Mouse (Mus musculus) heart, embryonic 10.5 days (tissue): ENCODE measurements around the gene Grid2ip. TPM values are rescaled to one million over a fixed set of nuclear protein-coding genes. Genes with fewer than 3 reads are reported as not detected.
"Not testable (repeated sequence)": the region's sequence is repeated elsewhere in the genome, so short reads cannot be mapped to it uniquely, and the experiment has no call there.

Source experiments
- DNase-seq: peaks from one replicate; pipeline ENCODE4 v3.0.0-alpha.2; 2017; ENCODE audit warnings: low spot score
- H3K27ac ChIP-seq: fragments of 300-500 bp; sonication (generic); 2 replicates; pipeline ENCODE4 v1.5.1; 2016; ENCODE audit warnings: mild to moderate bottlenecking
- H3K27me3 ChIP-seq: fragments of 300-500 bp; sonication (generic); 2 replicates; pipeline ENCODE4 v1.6.1; 2016; ENCODE audit warnings: mild to moderate bottlenecking; ENCODE audit not compliant: poor library complexity, insufficient read depth, severe bottlenecking
- H3K36me3 ChIP-seq: fragments of 300-500 bp; sonication (generic); 2 replicates; pipeline ENCODE4 v1.6.1; 2016; ENCODE audit warnings: mild to moderate bottlenecking, moderate library complexity
- H3K4me1 ChIP-seq: fragments of 300-500 bp; sonication (generic); 2 replicates; pipeline ENCODE4 v1.6.1; 2016; ENCODE audit warnings: mild to moderate bottlenecking
- H3K4me3 ChIP-seq: fragments of 300-500 bp; sonication (generic); 2 replicates; pipeline ENCODE4 v1.5.1; 2016; ENCODE audit warnings: mild to moderate bottlenecking, moderate library complexity
- H3K9me3 ChIP-seq: fragments of 300-500 bp; sonication (generic); 2 replicates; pipeline ENCODE4 v1.6.1; 2016; ENCODE audit warnings: mild to moderate bottlenecking, moderate library complexity
- WGBS: fragments of 180-500 bp; shearing (Covaris S2); methylation state at CpG from one replicate; pipeline ENCODE4 v1.1.7; 2016; 5-methylcytosine and 5-hydroxymethylcytosine counted together
- polyA plus RNA-seq: library from polyadenylated mRNA; unstranded; fragments of >200 nt; fragmentation: Nextera tagmentation; extraction: Ambion mirVana; gene quantifications from 2 replicates; pipeline ENCODE4 v1.2.1, GENCODE M21; 2016

Grid2ip gene
- polyA plus RNA-seq, 1 experiment from 2014 or later: 0.51 TPM

DNA sequence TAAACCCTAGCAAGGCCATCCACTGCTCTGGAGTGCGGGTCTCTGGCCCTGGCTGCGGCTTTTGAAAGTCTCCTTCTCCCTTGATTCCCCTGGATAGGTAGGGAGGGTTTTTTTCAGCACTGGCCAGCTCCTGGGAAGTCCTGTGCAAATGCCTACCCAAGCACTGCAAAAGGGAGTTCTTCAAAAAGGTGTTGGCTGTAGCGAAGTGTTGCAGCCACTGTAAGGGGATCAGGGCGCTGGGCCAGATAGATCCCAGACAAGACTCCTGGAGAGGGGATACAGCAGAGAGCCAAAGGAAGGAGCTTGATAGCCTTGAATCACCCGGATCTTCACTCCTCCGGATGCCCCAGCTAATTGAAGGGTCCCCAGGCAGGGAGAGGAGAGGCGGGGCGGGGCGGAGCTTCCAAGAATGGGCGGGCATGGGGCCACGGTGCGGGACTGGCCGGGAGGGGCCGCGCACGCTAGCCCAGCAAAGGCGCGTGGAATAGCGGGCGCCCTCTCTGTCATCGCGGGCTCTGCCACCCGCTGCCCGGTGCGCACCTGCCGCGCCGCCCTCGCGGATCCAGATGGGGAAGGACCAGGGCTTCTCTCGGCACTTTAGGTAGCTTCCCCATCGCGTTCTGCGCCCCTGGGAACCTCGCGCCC lies 12.6 kb downstream of the Grid2ip start:
- Histone ChIP-seq H3K27ac (no peak overlapping the region), H3K9me3 (no peaks in the 10 kb centered on the region), H3K4me1 (peaks cover 13% of the 10 kb centered on the region), H3K36me3 (no peaks in the 10 kb centered on the region), H3K27me3 (peaks cover 93% of the 10 kb centered on the region), H3K4me3 (peak overlapping the region; percentile 46)
- WGBS: 1% methylated on average over 36 of the region's 36 CpGs
- no peak for DNase-seq

GRCm38 (mm10) chr5:143370416-143371145 lies 13.4 kb downstream of the Grid2ip start:
- no peak for DNase-seq
- peaks cover 15% of the 10 kb centered on the region for H3K4me1 ChIP-seq
- no peaks in the 10 kb centered on the region for H3K36me3 ChIP-seq
- 26% methylated on average over 17 of the region's 17 CpGs for WGBS
- H3K9me3 ChIP-seq: no peaks in the 10 kb centered on the region
- H3K4me3 ChIP-seq: peak overlapping the region; percentile 46; the same call in 1 of the 2 replicates
- peaks cover 93% of the 10 kb centered on the region for H3K27me3 ChIP-seq
- H3K27ac ChIP-seq: no peak overlapping the region

DNA sequence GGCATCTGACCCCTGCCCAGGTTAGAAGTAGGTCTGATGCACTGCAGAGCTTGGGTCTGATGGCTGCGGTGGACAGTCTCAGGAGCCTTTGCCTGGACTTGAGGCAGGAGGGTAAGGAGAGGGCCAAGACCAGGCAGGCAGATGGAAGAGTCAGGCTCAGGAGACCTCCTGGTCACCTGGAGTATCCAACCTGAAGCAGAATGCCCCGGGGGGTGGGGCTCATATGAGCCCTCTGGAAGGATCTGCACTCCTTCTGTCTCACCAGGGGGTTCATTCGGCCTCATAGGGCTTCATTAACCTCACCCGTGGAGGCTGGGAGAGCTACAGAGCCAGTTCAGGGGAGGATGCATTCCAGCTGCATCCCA lies 14.0 kb downstream of the Grid2ip start:
- DNase-seq: no peak
- Histone ChIP-seq H3K9me3 (no peaks in the 10 kb centered on the region), H3K27me3 (peaks cover 90% of the 10 kb centered on the region), H3K4me1 (peaks cover 16% of the 10 kb centered on the region), H3K36me3 (no peaks in the 10 kb centered on the region), H3K4me3 (no peak overlapping the region), H3K27ac (no peak overlapping the region)
- WGBS: 56% methylated on average over 4 of the region's 4 CpGs

- no peaks in the 10 kb centered on the region for H3K9me3 ChIP-seq
- peaks cover 89% of the 10 kb centered on the region for H3K27me3 ChIP-seq
- WGBS: under 1% methylated on average over 35 of the region's 35 CpGs
- peaks cover 16% of the 10 kb centered on the region for H3K4me1 ChIP-seq
- H3K4me3 ChIP-seq: peak overlapping the region; percentile 58
- no peak overlapping the region for H3K27ac ChIP-seq
- no peak for DNase-seq
- H3K36me3 ChIP-seq: no peaks in the 10 kb centered on the region
Measured at GRCm38 (mm10) chr5:143372818-143373217, 15.7 kb downstream of the Grid2ip start.

DNA sequence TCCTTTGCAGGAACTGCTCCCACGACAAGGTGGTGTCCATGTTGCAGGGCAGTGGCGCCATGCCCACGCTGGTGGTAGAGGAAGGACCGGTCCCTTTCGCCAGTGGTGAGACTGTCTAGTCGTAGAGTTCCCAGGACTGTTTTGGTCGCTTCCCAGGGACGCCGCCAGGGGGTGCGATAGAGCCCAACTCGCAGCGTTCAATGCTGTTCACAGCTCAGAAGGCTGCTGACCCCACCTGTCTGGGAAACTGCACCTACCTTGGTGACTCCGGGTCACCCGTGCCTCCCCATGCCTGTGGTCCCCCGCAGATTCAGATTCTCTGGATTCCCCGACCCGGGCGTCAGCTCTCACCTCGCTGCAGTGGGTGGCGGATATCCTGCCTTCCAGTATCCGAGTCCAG lies 18.1 kb downstream of the Grid2ip start:
- peak; percentile 84 for DNase-seq
- peaks cover 74% of the 10 kb centered on the region for H3K27me3 ChIP-seq
- H3K4me1 ChIP-seq: peaks cover 9% of the 10 kb centered on the region
- H3K9me3 ChIP-seq: no peaks in the 10 kb centered on the region
- 7% methylated on average over 21 of the region's 21 CpGs for WGBS
- H3K4me3 ChIP-seq: peak overlapping the region; percentile 38
- no peak overlapping the region for H3K27ac ChIP-seq
- H3K36me3 ChIP-seq: no peaks in the 10 kb centered on the region

- H3K27me3 ChIP-seq: peaks cover 74% of the 10 kb centered on the region
- 82% methylated on average over 4 of the region's 4 CpGs for WGBS
Measured at GRCm38 (mm10) chr5:143376156-143376555, 19.0 kb downstream of the Grid2ip start.

GRCm38 (mm10) chr5:143386797-143387621 lies 29.9 kb downstream of the Grid2ip start:
- peaks cover 13% of the 10 kb centered on the region for H3K4me1 ChIP-seq
- H3K9me3 ChIP-seq: no peaks in the 10 kb centered on the region
- H3K36me3 ChIP-seq: no peaks in the 10 kb centered on the region
- H3K27me3 ChIP-seq: peaks cover 82% of the 10 kb centered on the region
- H3K4me3 ChIP-seq: peak overlapping the region; percentile 57
- no peak overlapping the region for H3K27ac ChIP-seq
- no peak for DNase-seq
- WGBS: 7% methylated on average over 39 of the region's 39 CpGs

More at GRCm38 (mm10) chr5:143376156-143376555, 19.0 kb downstream of the Grid2ip start:
- Histone ChIP-seq H3K27ac (no peak overlapping the region), H3K4me1 (peaks cover 8% of the 10 kb centered on the region), H3K36me3 (no peaks in the 10 kb centered on the region), H3K9me3 (no peaks in the 10 kb centered on the region), H3K4me3 (no peak overlapping the region)
- DNase-seq: no peak

GRCm38 (mm10) chr5:143394184-143394583 lies 37.0 kb downstream of the Grid2ip start:
- no peak for DNase-seq
- 79% methylated on average over 7 of the region's 7 CpGs for WGBS
- H3K4me3 ChIP-seq: no peak overlapping the region

GRCm38 (mm10) chr5:143394966-143395365 lies 37.8 kb downstream of the Grid2ip start:
- not testable (repeated sequence) for H3K36me3 ChIP-seq, H3K27ac ChIP-seq, H3K4me3 ChIP-seq, H3K9me3 ChIP-seq, DNase-seq, H3K4me1 ChIP-seq
- 83% methylated on average over 2 of the region's 2 CpGs for whole genome bisulfite sequencing
- H3K27me3 ChIP-seq: peaks cover 13% of the 10 kb centered on the region

More at GRCm38 (mm10) chr5:143394184-143394583, 37.0 kb downstream of the Grid2ip start:
- Histone ChIP-seq H3K9me3 (no peaks in the 10 kb centered on the region), H3K36me3 (peaks cover 8% of the 10 kb centered on the region; the same call in 1 of the 2 replicates), H3K4me1 (no peaks in the 10 kb centered on the region), H3K27ac (no peak overlapping the region), H3K27me3 (peaks cover 13% of the 10 kb centered on the region)

DNA sequence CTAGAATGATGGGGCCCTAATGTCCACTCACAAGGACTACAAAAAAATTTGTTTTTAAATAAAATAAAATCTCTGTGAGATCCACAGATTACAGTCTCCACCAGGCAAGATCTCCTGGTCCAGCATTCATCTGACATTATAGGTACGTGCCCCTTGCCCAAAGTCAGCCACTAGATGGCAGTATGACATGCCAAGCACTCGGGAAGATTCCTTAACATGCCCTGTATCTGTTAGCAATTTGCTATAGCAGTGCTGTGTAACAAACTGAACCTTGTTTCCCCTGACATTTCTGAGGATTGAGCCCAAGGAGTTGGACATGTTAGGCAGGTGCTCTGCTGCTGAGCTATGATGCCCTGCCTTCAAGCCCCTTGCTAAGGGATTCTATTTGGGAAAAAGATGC lies 38.5 kb downstream of the Grid2ip start:
- peaks cover 8% of the 10 kb centered on the region; the same call in 1 of the 2 replicates for H3K36me3 ChIP-seq
- no peak for DNase-seq
- peaks cover 10% of the 10 kb centered on the region for H3K27me3 ChIP-seq
- H3K4me3 ChIP-seq: no peak overlapping the region
- 31% methylated on average over 2 of the region's 2 CpGs for WGBS
- no peaks in the 10 kb centered on the region for H3K9me3 ChIP-seq
- no peak overlapping the region for H3K27ac ChIP-seq
- H3K4me1 ChIP-seq: no peaks in the 10 kb centered on the region

- no peak for DNase-seq
- Histone ChIP-seq H3K27me3 (no peaks in the 10 kb centered on the region), H3K36me3 (peaks cover 11% of the 10 kb centered on the region; the same call in 1 of the 2 replicates), H3K4me1 (peaks cover 24% of the 10 kb centered on the region), H3K9me3 (no peaks in the 10 kb centered on the region), H3K27ac (no peak overlapping the region), H3K4me3 (no peak overlapping the region)
- 85% methylated on average over 12 of the region's 12 CpGs for WGBS
Measured at GRCm38 (mm10) chr5:143400501-143400900, 43.4 kb downstream of the Grid2ip start.

DNA sequence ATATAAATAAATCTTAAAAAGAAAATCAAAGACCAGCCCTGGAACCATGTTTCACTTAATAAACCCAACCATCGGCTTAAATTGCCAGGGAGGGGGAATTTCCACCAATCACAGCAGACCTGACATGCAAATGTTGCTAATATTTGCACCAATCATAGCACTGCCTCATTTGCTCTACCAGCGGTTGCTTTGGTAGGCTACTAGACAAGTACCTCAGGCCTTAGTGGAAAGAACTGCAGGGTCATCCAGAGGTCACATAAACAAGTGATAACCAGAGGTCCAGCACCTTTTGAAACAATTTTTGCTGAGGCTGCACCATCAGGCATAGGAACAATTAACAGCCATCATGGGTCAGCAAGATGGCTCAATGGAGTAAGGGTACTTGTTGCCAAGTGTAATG lies 44.4 kb downstream of the Grid2ip start:
- no peaks in the 10 kb centered on the region for H3K9me3 ChIP-seq
- H3K27ac ChIP-seq: no peak overlapping the region
- no peaks in the 10 kb centered on the region for H3K27me3 ChIP-seq
- no peak overlapping the region for H3K4me3 ChIP-seq
- peaks cover 30% of the 10 kb centered on the region for H3K4me1 ChIP-seq
- no peak for DNase-seq
- peaks cover 22% of the 10 kb centered on the region for H3K36me3 ChIP-seq
- WGBS: 61% methylated on average over 2 of the region's 2 CpGs
